Mouse (Mus musculus): Measurements from ENCODE around the gene Gm20388.

The Gm20388 gene

GRCm38 (mm10) chr8:122735542-122736473 lies 2825.2 kb downstream of the Gm20388 start:
- DNase-seq = peak; percentile 91

GRCm38 (mm10) chr8:122736623-122737022 lies 2826.0 kb downstream of the Gm20388 start:
- DNase-seq = no peak

GRCm38 (mm10) chr8:122737071-122737470 lies 2826.4 kb downstream of the Gm20388 start:
- peak; percentile 41 for DNase-seq

DNA sequence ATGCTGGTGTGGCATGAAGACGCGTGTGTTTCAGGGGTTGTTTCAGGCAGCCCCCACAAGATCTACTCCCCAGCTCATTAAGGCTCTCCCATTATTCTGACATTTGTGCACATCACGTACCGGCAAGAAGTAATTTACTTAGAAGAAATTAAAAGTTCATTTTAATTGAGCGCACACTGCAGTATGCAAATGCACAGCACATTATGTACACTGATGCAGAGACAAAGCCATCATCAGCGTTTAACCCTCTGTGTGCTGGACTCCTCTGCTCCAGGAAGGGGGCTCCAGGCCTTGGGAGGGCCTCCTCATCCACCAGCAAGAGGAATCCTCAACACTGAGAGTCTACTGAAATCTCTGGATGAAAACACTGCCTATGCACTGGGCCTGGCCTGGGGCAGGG lies 2827.2 kb downstream of the Gm20388 start:
- no peak for DNase-seq

DNA sequence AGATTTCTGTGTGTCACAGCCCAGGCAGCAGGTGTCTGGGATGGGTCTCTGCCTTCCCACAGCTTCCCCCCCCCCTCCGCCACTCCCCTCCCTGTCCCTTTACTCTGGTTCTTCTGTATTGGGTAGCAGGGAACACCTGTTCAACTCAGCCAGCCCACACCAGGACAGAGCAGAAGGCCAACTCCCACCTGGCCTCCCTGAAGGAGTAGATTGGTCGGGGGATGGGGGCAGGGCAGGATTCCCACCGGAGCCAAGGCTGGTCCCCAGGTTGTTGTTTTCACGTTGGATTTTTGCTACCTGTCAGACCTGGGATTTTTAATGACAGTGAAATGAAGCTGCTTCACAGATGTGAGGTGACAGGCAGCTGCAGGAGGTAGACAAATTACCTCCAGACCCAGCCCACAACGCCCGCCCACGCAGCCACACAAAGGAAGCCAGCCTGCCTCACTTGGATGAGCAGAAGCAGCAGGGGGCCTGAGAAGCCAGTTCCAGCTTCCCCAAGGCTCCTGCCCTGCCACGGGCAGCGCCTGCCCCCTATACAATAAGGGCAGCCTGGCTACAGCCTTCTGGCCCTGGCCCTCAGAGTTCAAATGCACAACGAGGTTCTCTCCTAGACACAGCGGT lies 2828.6 kb downstream of the Gm20388 start:
- no peak for DNase-seq

- no peak for DNase-seq
Observed at GRCm38 (mm10) chr8:122742471-122742870, 2831.8 kb downstream of the Gm20388 start.

- no peak for DNase-seq
Observed at GRCm38 (mm10) chr8:122745022-122745749, 2834.5 kb downstream of the Gm20388 start.

GRCm38 (mm10) chr8:122745750-122746275 lies 2835.2 kb downstream of the Gm20388 start:
- no peak for DNase-seq

DNA sequence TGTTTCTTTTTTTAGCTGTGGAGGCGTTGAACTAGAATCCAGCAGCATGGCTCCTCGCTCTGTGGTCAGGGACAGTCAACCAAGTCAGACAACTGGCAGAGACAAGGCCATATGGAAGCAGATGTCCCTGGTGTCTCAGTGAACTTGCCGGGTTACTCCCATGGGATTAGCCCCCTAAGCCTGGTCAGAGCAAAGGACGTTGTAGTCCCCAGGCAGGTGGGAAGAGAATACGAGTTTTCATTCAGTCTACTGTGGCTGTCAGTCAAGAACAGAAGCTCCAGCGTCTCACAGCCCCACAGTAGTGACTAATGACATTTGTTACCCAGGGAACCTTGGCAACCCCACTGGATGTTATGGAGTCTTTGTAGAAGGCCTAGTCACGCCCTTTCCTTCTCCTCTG lies 2835.8 kb downstream of the Gm20388 start:
- DNase-seq = no peak

DNA sequence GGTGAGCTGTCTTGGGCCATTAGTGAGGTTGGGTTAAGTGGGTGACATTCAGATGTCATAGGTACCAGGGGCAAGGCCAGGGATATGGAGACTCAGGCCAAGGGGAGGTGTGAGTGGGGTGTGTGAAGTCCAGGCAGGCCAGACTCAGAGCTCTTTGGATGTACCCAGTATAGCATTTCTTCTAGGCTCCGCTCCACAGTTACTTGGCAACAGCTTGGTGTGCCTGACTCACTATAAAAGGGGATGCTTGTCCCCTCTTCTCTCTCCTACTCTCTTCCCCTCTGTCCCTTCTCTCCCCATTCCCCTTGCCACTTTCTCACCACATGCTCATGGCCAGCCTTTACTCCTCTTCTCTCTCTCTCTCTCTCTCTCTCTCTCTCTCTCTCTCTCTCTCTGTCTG lies 2837.2 kb downstream of the Gm20388 start:
- DNase-seq = no peak

GRCm38 (mm10) chr8:122749333-122749958 lies 2838.8 kb downstream of the Gm20388 start:
- DNase-seq = no peak

DNA sequence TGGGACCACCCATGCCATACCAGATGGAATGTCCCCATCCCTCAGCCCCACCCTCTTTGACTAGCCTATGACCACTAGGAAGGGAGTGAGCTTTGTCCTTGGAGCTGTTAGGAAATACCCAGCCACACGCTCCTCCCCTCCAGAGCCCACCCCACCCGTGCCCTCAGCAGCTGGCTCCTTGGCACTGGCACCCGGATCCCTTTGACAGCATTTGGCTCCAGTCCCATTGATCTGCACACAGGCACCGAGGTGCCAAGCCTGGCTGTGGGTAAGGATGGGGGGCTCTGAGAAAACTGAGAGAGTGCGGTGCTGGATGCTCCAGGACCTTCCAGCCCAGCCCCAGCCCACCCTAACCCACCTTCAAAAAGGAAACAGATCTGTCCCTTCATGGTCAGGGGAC lies 2840.7 kb downstream of the Gm20388 start:
- no peak for DNase-seq

DNA sequence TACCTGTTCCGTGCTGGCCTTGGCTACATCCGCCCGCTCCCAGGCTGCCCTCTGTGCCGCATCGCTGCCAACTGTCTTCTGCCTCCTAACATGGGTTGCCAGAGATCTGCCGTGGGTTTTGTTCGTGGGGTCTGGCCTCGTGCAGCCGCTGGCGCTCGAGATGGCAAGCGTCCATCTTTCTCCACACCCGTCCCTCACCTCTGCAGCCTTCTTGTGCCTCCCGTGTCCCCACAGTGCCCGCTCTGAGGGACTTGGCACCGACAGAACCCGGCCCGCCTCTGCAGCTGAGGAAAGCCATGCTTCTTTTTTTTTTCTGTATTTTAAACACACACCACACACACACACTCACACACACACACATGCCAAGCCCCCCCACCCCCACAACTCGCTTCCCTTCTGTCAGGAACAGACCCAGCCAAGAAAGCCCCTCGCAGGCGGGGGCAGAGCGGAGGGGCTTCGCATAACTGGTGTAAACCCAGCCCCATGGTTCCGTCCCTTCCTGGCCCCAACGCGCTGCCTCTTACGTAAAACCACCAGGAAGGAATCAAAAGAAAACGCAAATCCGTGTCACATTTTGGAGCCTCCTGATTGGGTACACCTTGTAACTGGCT lies 2841.6 kb downstream of the Gm20388 start:
- no peak for DNase-seq

- DNase-seq = no peak
Observed at GRCm38 (mm10) chr8:122758597-122758996, 2848.0 kb downstream of the Gm20388 start.

DNA sequence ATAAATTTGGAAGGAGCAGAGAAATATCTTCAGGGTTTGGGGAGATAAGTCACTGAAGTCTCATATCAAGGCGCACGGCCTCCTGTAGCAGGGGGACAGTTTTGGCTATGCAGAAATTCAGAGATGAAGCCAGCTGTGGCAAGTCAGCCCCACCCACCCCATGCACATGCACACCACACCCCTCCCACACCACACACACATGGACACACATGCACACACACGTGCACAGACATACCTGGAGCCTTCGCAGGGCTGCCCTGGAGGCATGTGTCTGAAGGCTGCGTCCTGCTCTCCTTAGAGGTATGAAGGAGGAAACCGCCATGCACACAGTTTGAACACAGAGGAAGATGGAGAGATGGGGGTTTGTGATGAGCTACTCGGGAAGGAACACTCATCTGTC lies 2849.5 kb downstream of the Gm20388 start:
- no peak for DNase-seq

GRCm38 (mm10) chr8:122761109-122761508 lies 2850.5 kb downstream of the Gm20388 start:
- DNase-seq = no peak

DNA sequence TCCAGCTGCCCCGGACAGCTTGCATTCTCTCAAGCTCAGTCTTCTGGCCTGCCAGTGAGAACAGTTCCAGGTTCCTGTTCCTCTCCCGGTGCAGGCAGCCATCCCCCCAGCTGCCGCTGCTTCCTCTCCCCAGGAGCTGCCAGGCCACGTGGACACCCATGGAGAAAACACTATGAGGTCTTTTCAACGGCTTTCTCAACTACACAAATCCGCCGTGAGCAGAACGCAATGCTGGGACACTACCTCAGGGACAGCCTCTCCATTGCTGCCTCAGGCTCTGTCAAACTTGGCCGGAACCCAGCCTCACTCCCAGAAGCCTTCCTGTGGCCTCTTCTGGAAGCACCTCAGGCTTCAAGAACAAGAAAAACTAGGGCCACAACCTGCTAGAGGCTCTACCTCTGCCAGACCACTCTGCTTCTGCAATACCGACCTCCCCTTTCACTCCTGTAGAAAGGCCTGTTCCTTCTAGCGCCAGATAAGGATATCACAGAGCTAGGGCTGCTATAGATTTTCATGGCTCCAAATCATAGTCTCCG lies 2852.2 kb downstream of the Gm20388 start:
- peak; percentile 21 for DNase-seq

- DNase-seq = peak; percentile 23
Observed at GRCm38 (mm10) chr8:122763267-122763738, 2852.7 kb downstream of the Gm20388 start.

DNA sequence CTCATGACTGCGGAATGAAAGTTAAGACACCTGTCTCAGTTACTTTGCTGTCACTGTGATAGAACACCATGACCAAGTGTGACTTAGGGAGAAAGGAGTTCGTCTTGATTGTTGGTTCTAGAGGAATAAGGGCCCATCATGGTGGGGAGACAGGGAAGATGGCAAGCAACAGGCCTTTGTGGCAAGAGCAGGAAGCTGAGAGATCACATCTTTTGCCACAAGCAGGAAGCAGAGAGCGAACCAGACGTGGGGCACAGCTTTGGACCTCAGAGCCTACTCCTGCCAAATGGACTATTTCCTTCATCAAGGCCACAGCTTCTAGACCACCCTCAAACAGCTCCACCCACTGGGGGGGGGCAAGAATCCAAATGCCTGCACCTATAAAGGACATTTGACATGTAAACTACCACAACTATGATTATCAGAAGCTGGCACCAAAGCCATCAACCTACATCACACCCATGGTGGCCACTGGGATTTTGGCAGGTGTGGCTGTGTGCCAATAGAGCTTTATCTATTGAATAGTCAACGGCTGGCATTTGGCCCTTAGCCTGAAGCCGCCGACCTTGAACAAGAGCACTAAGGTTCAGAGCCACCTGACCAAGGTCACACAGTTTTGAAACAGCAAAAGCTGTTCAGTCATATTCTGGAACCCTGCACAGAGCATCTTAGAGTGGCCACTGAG lies 2854.3 kb downstream of the Gm20388 start:
- no peak for DNase-seq

DNA sequence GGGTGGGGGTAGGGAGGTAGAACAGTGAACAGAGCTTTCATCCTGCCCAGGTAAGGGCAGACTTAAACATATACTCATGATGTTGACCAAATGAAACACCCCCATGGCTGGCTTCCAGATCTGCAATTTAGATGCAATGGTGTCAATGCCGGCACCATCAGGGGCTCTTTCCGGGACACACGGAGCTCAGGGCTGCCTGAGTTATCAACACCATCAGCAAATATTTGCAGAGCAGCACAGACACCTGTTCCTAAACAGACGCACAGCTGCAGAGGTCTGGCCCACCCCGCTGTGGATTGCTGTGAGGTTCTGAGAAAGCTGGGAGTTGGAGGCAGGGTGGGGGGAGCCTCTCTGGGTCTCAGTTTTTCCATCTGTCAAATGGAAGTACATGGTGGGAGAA lies 2855.5 kb downstream of the Gm20388 start:
- DNase-seq = no peak

- DNase-seq = no peak
Observed at GRCm38 (mm10) chr8:122766647-122767200, 2856.1 kb downstream of the Gm20388 start.

All from liver (tissue).